Mouse (Mus musculus): Measurements from ENCODE around the gene Slc35b3. TPM values are rescaled to one million over a fixed set of nuclear protein-coding genes. Genes with fewer than 3 reads are reported as not detected.

Gene Slc35b3
- total RNA-seq, 2 experiments from 2014 or later, result 3.6 to 4.1 TPM

- no peak for DNase-seq
These were observed 22.2 kb downstream of the Slc35b3 start for GRCm38 (mm10) chr13:38938433-38938832.

- no peak for DNase-seq
These were observed 23.7 kb downstream of the Slc35b3 start for GRCm38 (mm10) chr13:38936860-38937471.

GRCm38 (mm10) chr13:38935856-38936446 lies 24.7 kb downstream of the Slc35b3 start:
- DNase-seq, result no peak

- no peak for DNase-seq
These were observed 30.7 kb downstream of the Slc35b3 start for GRCm38 (mm10) chr13:38929843-38930578.

DNA sequence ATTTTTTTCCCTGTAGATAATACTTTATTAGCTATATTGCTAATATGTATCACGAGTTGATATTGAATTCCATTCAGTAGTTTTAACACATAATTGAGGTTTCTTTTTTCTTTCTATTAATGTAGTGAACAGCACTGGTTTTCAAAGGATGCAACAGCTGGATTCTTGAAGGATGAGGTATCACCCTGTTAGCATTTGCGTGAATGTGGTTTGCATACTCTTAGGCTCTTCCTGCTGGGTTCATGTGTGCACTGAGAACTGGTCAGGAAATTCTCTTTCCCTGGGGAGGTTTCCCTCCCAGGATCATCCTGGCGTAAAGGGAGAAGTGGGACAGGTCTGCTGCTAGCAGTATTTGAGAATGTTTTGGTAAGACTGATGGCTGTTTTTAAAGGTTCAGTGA lies 38.0 kb downstream of the Slc35b3 start:
- DNase-seq, result no peak

- no peak for DNase-seq
These were observed 39.4 kb downstream of the Slc35b3 start for GRCm38 (mm10) chr13:38921306-38921705.

DNA sequence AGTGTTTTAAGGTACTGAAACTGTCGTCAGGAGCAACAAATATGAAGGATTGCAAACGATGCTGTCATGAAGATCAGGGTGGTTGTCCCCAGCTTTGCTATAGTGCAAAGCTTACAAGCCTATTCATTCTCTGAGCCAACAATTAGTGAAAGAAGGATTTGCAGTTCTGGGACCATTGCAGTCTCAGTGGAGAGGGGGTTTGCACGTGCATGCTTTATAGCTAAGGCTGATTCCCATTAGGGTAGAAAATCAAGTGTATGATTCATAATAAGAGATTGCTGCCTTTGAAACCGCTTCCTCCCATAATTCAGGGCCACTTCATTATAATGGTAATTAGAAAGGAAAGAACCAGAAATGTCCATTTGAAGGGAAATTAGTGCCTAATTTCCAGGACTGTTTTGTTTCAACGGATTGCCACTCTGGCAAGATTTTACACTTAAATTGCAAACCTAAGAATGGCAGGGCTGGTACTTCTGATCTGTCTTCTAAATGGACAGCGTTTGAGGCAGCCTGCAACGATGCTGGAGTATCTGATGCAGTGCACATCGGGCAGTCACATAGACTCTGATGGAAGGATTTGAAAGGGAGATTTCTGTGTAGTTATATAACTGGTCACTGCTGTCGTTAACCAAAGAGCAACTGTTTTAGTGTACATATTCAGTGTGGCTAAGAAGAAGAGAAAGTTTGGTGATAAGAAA lies 42.3 kb downstream of the Slc35b3 start:
- DNase-seq, result no peak

- DNase-seq, result no peak
These were observed 43.1 kb downstream of the Slc35b3 start for GRCm38 (mm10) chr13:38917556-38917955.

DNA sequence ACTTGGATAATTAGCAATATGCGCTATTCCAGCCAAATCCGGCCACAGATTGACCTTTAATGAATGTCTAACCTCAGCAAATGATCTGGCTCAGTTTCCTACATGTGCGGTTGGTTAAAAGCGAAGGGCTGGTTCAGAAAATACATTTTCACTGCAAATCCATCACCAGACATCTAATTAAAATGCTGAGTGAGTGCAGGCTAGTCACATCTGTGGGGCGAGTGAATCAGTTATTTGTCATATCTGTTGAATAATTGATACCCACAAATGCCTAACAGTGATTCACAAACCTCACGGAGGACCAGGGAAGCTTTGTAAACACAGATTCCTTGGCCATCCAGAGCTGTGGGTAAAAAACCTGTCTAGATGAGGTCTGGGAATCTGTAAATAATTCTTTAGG lies 45.9 kb downstream of the Slc35b3 start:
- no peak for DNase-seq

GRCm38 (mm10) chr13:38892364-38892763 lies 68.3 kb downstream of the Slc35b3 start:
- no peak for DNase-seq

Data from heart, adult 18-20 months (tissue).